Mouse (Mus musculus) myocyte (in vitro differentiated cells): Measurements from ENCODE around the gene Olfr519. TPM values are rescaled to one million over a fixed set of nuclear protein-coding genes. Genes with fewer than 3 reads are reported as not detected.

Source experiments
- H3K27me3 ChIP-seq: one replicate; pipeline ENCODE4 v1.6.1; 2011; ENCODE audit not compliant: control insufficient read depth, insufficient read depth, insufficient read length
- H3K36me3 ChIP-seq: one replicate; pipeline ENCODE4 v1.6.1; 2011; ENCODE audit not compliant: control insufficient read depth, insufficient read depth
- H3K4me2 ChIP-seq: one replicate; pipeline ENCODE4 v1.6.1; 2011; ENCODE audit warnings: low read depth, control low read depth
- H3K4me3 ChIP-seq: one replicate; pipeline ENCODE4 v1.5.1; 2011; ENCODE audit warnings: mild to moderate bottlenecking, control low read depth, moderate library complexity
- H3K79me2 ChIP-seq: one replicate; pipeline ENCODE4 v1.6.1; 2011; ENCODE audit not compliant: control insufficient read depth, insufficient read depth
- H3ac ChIP-seq: one replicate; pipeline ENCODE4 v1.6.1; 2011; ENCODE audit not compliant: control insufficient read depth, insufficient read length
- CEBPB ChIP-seq: IDR thresholded peaks from 2 replicates; pipeline ENCODE4 v1.6.1; 2011; ENCODE audit warnings: mild to moderate bottlenecking, moderate library complexity; ENCODE audit not compliant: poor library complexity, insufficient read depth, severe bottlenecking
- E2F4 ChIP-seq: IDR thresholded peaks from one replicate; pipeline ENCODE4 v1.6.1; 2011; ENCODE audit warnings: mild to moderate bottlenecking, control low read depth, moderate library complexity; ENCODE audit not compliant: insufficient read depth
- MAX ChIP-seq: IDR thresholded peaks from one replicate; pipeline ENCODE4 v1.6.1; 2011; ENCODE audit warnings: low read depth, mild to moderate bottlenecking, control low read depth
- MYOD1 ChIP-seq, 3 experiments: IDR thresholded peaks; one replicate each; pipeline ENCODE4 v1.6.1; 2011; ENCODE audit warnings: control low read depth in 2 of 3, low read depth in 2 of 3, mild to moderate bottlenecking in 2 of 3, moderate library complexity in 1 of 3; ENCODE audit not compliant: insufficient read length in 2 of 3, control insufficient read depth in 1 of 3
- MYOG ChIP-seq, 3 experiments: IDR thresholded peaks; one replicate each; pipeline ENCODE4 v1.6.1; 2011; ENCODE audit warnings: control low read depth in 2 of 3, low read depth in 2 of 3, mild to moderate bottlenecking in 2 of 3; ENCODE audit not compliant: insufficient read length in 2 of 3, control insufficient read depth in 1 of 3, insufficient read depth in 1 of 3
- POLR2A ChIP-seq: IDR thresholded peaks from one replicate; pipeline ENCODE4 v1.6.1; 2011; ENCODE audit warnings: low read depth, mild to moderate bottlenecking, control low read depth, moderate library complexity; ENCODE audit not compliant: insufficient read length
- POLR2AphosphoS2 ChIP-seq: IDR thresholded peaks from one replicate; pipeline ENCODE4 v1.6.1; 2011; ENCODE audit warnings: low read depth, control low read depth; ENCODE audit not compliant: insufficient read length
- REST ChIP-seq: IDR thresholded peaks from one replicate; pipeline ENCODE4 v1.6.1; 2011; ENCODE audit warnings: mild to moderate bottlenecking, control low read depth, moderate library complexity; ENCODE audit not compliant: insufficient read depth, insufficient read length
- SRF ChIP-seq: IDR thresholded peaks from one replicate; pipeline ENCODE4 v1.6.1; 2011; ENCODE audit warnings: low read depth; ENCODE audit not compliant: control insufficient read depth, insufficient read length
- TCF12 ChIP-seq: IDR thresholded peaks from one replicate; pipeline ENCODE4 v1.6.1; 2011; ENCODE audit warnings: mild to moderate bottlenecking, control low read depth; ENCODE audit not compliant: poor library complexity, insufficient read depth, severe bottlenecking
- TCF3 ChIP-seq: IDR thresholded peaks from one replicate; pipeline ENCODE4 v1.6.1; 2011; ENCODE audit warnings: low read depth, control low read depth; ENCODE audit not compliant: insufficient read length
- USF1 ChIP-seq: IDR thresholded peaks from one replicate; pipeline ENCODE4 v1.6.1; 2011; ENCODE audit warnings: low read depth, mild to moderate bottlenecking, control low read depth, moderate library complexity
- polyA plus RNA-seq: library from polyadenylated mRNA; unstranded; fragments of >200 nt; fragmentation: generic; extraction: Trizol; gene quantifications from one replicate; pipeline ENCODE4 v1.2.1, GENCODE M21; 2012; ENCODE audit warnings: missing spikeins

The Olfr519 gene
- polyA plus RNA-seq, 1 experiment, result not detected

GRCm38 (mm10) chr7:108934836-108935235, 40.6 kb upstream of the Olfr519 start:
- TF ChIP-seq TCF12 (no peak), MAX (no peak), MYOG (IDR thresholded peaks at IDR 0.05; ENCODE audit: control insufficient read depth in 1 of 3, insufficient read depth in 1 of 3, insufficient read length in 2 of 3, low read depth in 2 of 3) (no peak), SRF (no peak), POLR2A (no peak), POLR2AphosphoS2 (no peak), REST (no peak), MYOD1 (IDR thresholded peaks at IDR 0.05; ENCODE audit: control insufficient read depth in 1 of 3, insufficient read length in 2 of 3, low read depth in 2 of 3) (no peak), CEBPB (no peak)
- H3K36me3 ChIP-seq, result peaks cover 14% of the 10 kb centered on the region
- H3K4me3 ChIP-seq, result peak overlapping the region; percentile 52
- H3K79me2 ChIP-seq, result peaks cover 25% of the 10 kb centered on the region
- H3K27me3 ChIP-seq, result no peaks in the 10 kb centered on the region
- H3ac ChIP-seq, result peak overlapping the region; percentile 69
- H3K4me2 ChIP-seq, result peak overlapping the region; percentile 74

- H3K79me2 ChIP-seq, result peaks cover 25% of the 10 kb centered on the region
- no peak for TF ChIP-seq CEBPB
- no peak for TF ChIP-seq MYOG (IDR thresholded peaks at IDR 0.05; ENCODE audit: control insufficient read depth in 1 of 3, insufficient read depth in 1 of 3, insufficient read length in 2 of 3, low read depth in 2 of 3)
- peak; percentile 79 for TF ChIP-seq POLR2A
- peak; percentile 28 for TF ChIP-seq E2F4
- TF ChIP-seq SRF, result no peak
- no peak for TF ChIP-seq MYOD1 (IDR thresholded peaks at IDR 0.05; ENCODE audit: control insufficient read depth in 1 of 3, insufficient read length in 2 of 3, low read depth in 2 of 3)
- TF ChIP-seq USF1, result peak; percentile 89
- no peak for TF ChIP-seq MAX
- TF ChIP-seq POLR2AphosphoS2, result peak; percentile 61
These were observed 39.8 kb upstream of the Olfr519 start, which contains the start of gene Eif3f for GRCm38 (mm10) chr7:108933794-108934731. TSS of gene Eif3f (plus strand) at chr7:108934417.

GRCm38 (mm10) chr7:108929726-108930393, 35.6 kb upstream of the Olfr519 start, which contains the start of gene Nlrp10:
TSS of gene Nlrp10 (minus strand) at chr7:108930178.
- Histone ChIP-seq H3K79me2 (peaks cover 4% of the 10 kb centered on the region), H3K4me3 (no peak within 1 kb of the TSS), H3K36me3 (no peaks in the 10 kb centered on the region), H3K4me2 (no peak within 1 kb of the TSS), H3K27me3 (no peaks in the 10 kb centered on the region), H3ac (no peak within 1 kb of the TSS)
- no peak for TF ChIP-seq REST
- TF ChIP-seq MYOG (IDR thresholded peaks at IDR 0.05; ENCODE audit: control insufficient read depth in 1 of 3, insufficient read depth in 1 of 3, insufficient read length in 2 of 3, low read depth in 2 of 3), result no peak
- TF ChIP-seq CEBPB, result no peak
- no peak for TF ChIP-seq E2F4
- no peak for TF ChIP-seq POLR2A
- TF ChIP-seq SRF, result no peak
- TF ChIP-seq MYOD1 (IDR thresholded peaks at IDR 0.05; ENCODE audit: control insufficient read depth in 1 of 3, insufficient read length in 2 of 3, low read depth in 2 of 3), result no peak

More at GRCm38 (mm10) chr7:108933794-108934731, 39.8 kb upstream of the Olfr519 start, which contains the start of gene Eif3f:
- H3ac ChIP-seq, result peak within 1 kb of the TSS; percentile 69
- no peaks in the 10 kb centered on the region for H3K27me3 ChIP-seq
- peak within 1 kb of the TSS; percentile 52 for H3K4me3 ChIP-seq
- peaks cover 8% of the 10 kb centered on the region for H3K36me3 ChIP-seq
- H3K4me2 ChIP-seq, result peak within 1 kb of the TSS; percentile 74

GRCm38 (mm10) chr7:108928280-108929188, 34.3 kb upstream of the Olfr519 start:
- H3K4me3 ChIP-seq, result no peak overlapping the region

More at GRCm38 (mm10) chr7:108928280-108929188, 34.3 kb upstream of the Olfr519 start:
- Histone ChIP-seq H3K79me2 (no peaks in the 10 kb centered on the region), H3K4me2 (no peak overlapping the region), H3K36me3 (no peaks in the 10 kb centered on the region), H3ac (no peak overlapping the region), H3K27me3 (no peaks in the 10 kb centered on the region)
- TF ChIP-seq USF1 (no peak), E2F4 (no peak), SRF (no peak), REST (no peak), MYOD1 (IDR thresholded peaks at IDR 0.05; ENCODE audit: control insufficient read depth in 1 of 3, insufficient read length in 2 of 3, low read depth in 2 of 3) (no peak), MYOG (IDR thresholded peaks at IDR 0.05; ENCODE audit: control insufficient read depth in 1 of 3, insufficient read depth in 1 of 3, insufficient read length in 2 of 3, low read depth in 2 of 3) (no peak), TCF3 (no peak), CEBPB (no peak), POLR2AphosphoS2 (no peak), MAX (no peak), TCF12 (no peak), POLR2A (no peak)
